Mouse (Mus musculus) limb, embryonic 15.5 days (tissue): ENCODE results near the gene Cd19. TPM values are rescaled to one million over a fixed set of nuclear protein-coding genes. Genes with fewer than 3 reads are reported as not detected.

Source experiments
- ATAC-seq: fragments of 200-750 bp; cut with Nextera tagmentation; 2 replicates; pipeline ENCODE4 v1.8.0; 2017; ENCODE audit warnings: low read depth, moderate TSS enrichment; ENCODE audit not compliant: insufficient number of reproducible peaks, low FRiP score, low TSS enrichment
- H3K27ac ChIP-seq: fragments of 300-500 bp; sonication (generic); 2 replicates; pipeline ENCODE4 v1.5.1; 2015; ENCODE audit warnings: moderate library complexity, mild to moderate bottlenecking, inconsistent platforms
- H3K27me3 ChIP-seq: fragments of 300-500 bp; sonication (generic); 2 replicates; pipeline ENCODE4 v1.6.1; 2015; ENCODE audit warnings: inconsistent platforms
- H3K36me3 ChIP-seq: fragments of 300-500 bp; sonication (generic); 2 replicates; pipeline ENCODE4 v1.6.1; 2015; ENCODE audit warnings: inconsistent platforms
- H3K4me1 ChIP-seq: fragments of 300-500 bp; sonication (generic); 2 replicates; pipeline ENCODE4 v1.6.1; 2015; ENCODE audit warnings: inconsistent platforms
- H3K4me2 ChIP-seq: fragments of 300-500 bp; sonication (generic); 2 replicates; pipeline ENCODE4 v1.6.1; 2015; ENCODE audit warnings: mild to moderate bottlenecking, inconsistent platforms
- H3K4me3 ChIP-seq: fragments of 300-500 bp; sonication (generic); 2 replicates; pipeline ENCODE4 v1.5.1; 2015; ENCODE audit warnings: mild to moderate bottlenecking, inconsistent platforms
- H3K9ac ChIP-seq: fragments of 300-500 bp; sonication (generic); 2 replicates; pipeline ENCODE4 v1.6.1; 2015; ENCODE audit warnings: inconsistent platforms
- H3K9me3 ChIP-seq: fragments of 300-500 bp; sonication (generic); 2 replicates; pipeline ENCODE4 v1.6.1; 2016; ENCODE audit warnings: inconsistent platforms
- WGBS: fragments of 180-500 bp; shearing (Covaris S2); methylation state at CpG from one replicate; pipeline ENCODE4 v1.1.7; 2015; 5-methylcytosine and 5-hydroxymethylcytosine counted together
- microRNA-seq: library from miRNA; unstranded; fragments of <30 nt; microRNA quantifications from one replicate; pipeline ENCODE4, GENCODE M21; 2016
- polyA plus RNA-seq: library from polyadenylated mRNA; unstranded; fragments of >200 nt; fragmentation: Nextera tagmentation; extraction: Ambion mirVana; gene quantifications from 2 replicates; pipeline ENCODE4 v1.2.1, GENCODE M21; 2015

Gene Cd19
- polyA plus RNA-seq, 1 experiment from 2014 or later: 0.13 TPM

DNA sequence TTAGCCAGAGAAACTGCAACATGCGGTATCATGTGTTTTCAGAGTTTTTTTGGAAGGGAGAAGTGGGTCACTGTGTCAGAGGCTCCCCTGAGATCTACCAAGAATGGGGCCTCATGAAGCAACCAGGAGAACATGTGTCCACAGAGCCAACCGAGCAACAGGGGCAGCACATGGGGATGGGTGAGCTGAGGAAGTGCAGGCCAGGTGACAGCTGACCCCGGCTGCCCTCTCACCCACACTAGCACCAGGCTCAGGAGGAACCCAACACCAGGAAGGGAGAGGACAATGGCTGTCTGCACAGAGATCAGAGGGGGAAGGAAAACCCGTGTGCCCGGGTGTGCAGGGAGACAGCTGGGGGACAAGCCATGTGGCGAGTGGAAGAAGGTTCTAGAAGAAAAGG is 40.2 kb downstream of the Cd19 start:
- peaks cover 54% of the 10 kb centered on the region for H3K36me3 ChIP-seq
- H3K27ac ChIP-seq: no peak overlapping the region
- no peaks in the 10 kb centered on the region for H3K27me3 ChIP-seq
- peaks cover 13% of the 10 kb centered on the region for H3K4me1 ChIP-seq
- H3K4me3 ChIP-seq: no peak overlapping the region
- ATAC-seq: no peak
- H3K9me3 ChIP-seq: no peaks in the 10 kb centered on the region
- no peak overlapping the region for H3K9ac ChIP-seq
- whole genome bisulfite sequencing: 79% methylated on average over 6 of the region's 6 CpGs
- H3K4me2 ChIP-seq: no peak overlapping the region

GRCm38 (mm10) chr7:126373007-126373406 is 41.7 kb downstream of the Cd19 start:
- WGBS: 88% methylated on average over 9 of the region's 9 CpGs
- no peak for ATAC-seq
- H3K4me3 ChIP-seq: no peak overlapping the region
- H3K4me2 ChIP-seq: no peak overlapping the region
- H3K9ac ChIP-seq: no peak overlapping the region
- H3K27ac ChIP-seq: no peak overlapping the region
- no peaks in the 10 kb centered on the region for H3K9me3 ChIP-seq
- H3K27me3 ChIP-seq: no peaks in the 10 kb centered on the region
- peaks cover 13% of the 10 kb centered on the region for H3K4me1 ChIP-seq
- peaks cover 65% of the 10 kb centered on the region for H3K36me3 ChIP-seq

DNA sequence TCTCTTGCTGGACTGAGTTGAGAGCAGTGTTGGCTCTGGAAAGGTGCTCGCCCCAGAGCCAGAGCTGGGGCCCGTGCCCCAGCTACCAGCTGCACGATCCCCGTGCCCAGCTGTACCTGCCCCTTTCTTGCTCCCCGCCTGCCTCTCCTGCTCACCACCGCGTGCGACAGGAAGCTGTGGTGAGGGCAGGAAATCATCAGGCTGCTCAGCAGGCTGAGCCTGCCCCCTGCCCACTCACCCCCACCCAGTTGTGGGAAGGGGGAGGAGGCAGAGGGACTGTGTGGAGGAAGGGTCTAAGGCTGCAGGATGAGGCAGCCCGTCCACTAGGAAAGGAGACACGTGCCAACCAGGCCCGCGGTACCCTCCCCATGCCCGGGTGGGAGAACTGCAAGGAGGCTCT is 45.3 kb downstream of the Cd19 start, which contains the start of gene Lat:
TSS of gene Lat (minus strand) at position 178 of the 400 bp plus-strand sequence.
- Histone ChIP-seq H3K4me3 (no peak within 1 kb of the TSS), H3K4me1 (no peaks in the 10 kb centered on the region), H3K36me3 (peaks cover 72% of the 10 kb centered on the region), H3K4me2 (no peak within 1 kb of the TSS), H3K27me3 (no peaks in the 10 kb centered on the region), H3K9me3 (no peaks in the 10 kb centered on the region), H3K27ac (no peak within 1 kb of the TSS), H3K9ac (no peak within 1 kb of the TSS)
- ATAC-seq: no peak
- WGBS: 73% methylated on average over 12 of the region's 13 CpGs

DNA sequence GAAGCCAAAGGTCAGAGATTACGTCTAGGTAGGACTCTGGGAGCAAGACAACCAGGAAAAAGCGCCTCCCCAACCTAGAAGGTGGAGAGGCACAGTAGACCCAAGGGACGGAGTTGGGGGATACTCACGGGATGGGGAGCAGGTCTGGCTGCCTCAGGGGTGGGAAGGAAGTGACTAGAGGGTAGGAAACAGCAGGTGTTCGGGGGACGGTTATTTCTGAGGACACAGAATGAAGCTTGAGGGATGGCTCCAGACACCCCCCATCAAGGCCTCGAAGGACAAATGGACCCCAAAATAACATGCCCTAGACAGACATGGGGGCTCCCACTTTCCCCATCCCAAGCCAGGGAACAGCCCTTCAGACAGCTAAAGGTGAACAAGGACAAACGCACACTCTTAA is 46.3 kb downstream of the Cd19 start:
- Histone ChIP-seq H3K9ac (no peak overlapping the region), H3K4me1 (no peaks in the 10 kb centered on the region), H3K4me3 (no peak overlapping the region), H3K4me2 (no peak overlapping the region), H3K27ac (no peak overlapping the region), H3K27me3 (no peaks in the 10 kb centered on the region), H3K36me3 (peaks cover 62% of the 10 kb centered on the region), H3K9me3 (no peaks in the 10 kb centered on the region)
- 78% methylated on average over 8 of the region's 8 CpGs for WGBS
- no peak for ATAC-seq

DNA sequence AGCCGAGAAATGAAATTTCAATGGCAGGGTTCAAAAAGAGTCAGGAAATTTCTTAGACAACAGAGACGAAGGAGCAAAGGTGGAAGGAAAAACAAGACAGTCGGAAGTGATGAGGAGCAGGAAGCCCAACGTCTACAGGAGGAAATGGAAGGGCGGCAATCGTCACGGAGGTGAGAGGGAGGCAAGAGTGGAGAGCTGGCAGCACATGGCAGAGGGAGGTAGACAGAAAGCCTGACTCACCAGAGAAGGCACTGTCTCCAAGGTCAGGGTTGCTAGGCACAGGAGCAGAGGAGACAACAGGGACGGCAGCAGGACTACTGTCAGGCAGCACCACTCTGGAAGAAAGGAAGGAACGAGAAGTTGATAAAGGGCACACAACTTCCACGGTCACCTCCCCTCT is 47.1 kb downstream of the Cd19 start:
- no peak overlapping the region for H3K4me3 ChIP-seq
- no peak overlapping the region for H3K27ac ChIP-seq
- no peak overlapping the region for H3K4me2 ChIP-seq
- WGBS: 84% methylated on average over 10 of the region's 10 CpGs
- no peaks in the 10 kb centered on the region for H3K4me1 ChIP-seq
- peaks cover 55% of the 10 kb centered on the region for H3K36me3 ChIP-seq
- H3K9me3 ChIP-seq: no peaks in the 10 kb centered on the region
- no peak overlapping the region for H3K9ac ChIP-seq
- no peaks in the 10 kb centered on the region for H3K27me3 ChIP-seq
- ATAC-seq: no peak

DNA sequence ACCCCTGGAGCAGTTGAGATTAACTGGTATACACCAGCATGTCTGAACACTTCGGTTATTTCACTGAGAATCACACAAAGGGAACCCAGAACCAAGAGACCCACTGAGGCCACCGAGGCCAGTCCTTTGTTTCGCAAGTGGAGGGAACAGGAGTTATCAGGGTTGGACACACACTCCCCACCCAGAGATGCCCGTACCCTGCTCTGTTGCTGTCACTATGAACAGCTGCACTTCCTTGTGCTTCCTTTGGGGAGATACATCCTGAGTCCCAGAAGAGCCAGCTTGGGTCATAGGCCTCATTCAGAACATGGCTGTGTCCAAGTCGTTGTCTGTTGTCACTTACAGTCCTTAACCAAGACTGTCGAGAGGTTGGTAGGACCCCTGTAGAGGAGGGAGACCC is 51.7 kb downstream of the Cd19 start:
- ATAC-seq: no peak
- Histone ChIP-seq H3K9ac (no peak overlapping the region), H3K36me3 (peaks cover 13% of the 10 kb centered on the region), H3K27me3 (no peaks in the 10 kb centered on the region), H3K4me2 (no peak overlapping the region), H3K4me3 (no peak overlapping the region), H3K4me1 (no peaks in the 10 kb centered on the region), H3K27ac (no peak overlapping the region), H3K9me3 (no peaks in the 10 kb centered on the region)
- WGBS: 81% methylated on average over 6 of the region's 6 CpGs

DNA sequence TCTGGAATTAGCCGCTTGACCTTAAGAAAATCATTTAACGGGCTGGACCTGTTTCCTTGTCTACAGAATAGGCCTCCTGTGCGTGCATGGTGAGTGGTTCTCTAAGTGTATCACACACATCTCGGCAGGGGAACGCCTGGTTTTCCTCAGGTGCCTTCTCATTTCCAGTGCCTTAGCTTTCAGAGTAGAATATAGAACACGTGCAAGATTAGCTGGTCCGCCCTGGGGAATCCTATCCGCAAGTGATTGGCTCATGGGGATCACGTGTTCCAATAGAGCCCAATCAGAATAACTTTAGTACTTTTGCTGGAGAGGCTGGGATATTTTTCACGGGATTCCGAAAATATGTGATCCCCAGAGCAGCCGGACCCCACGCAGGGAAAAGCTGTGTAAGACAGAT is 55.6 kb downstream of the Cd19 start:
- no peak for ATAC-seq
- H3K27ac ChIP-seq: no peak overlapping the region
- no peak overlapping the region for H3K4me2 ChIP-seq
- 59% methylated on average over 13 of the region's 13 CpGs for WGBS
- H3K4me1 ChIP-seq: no peaks in the 10 kb centered on the region
- H3K27me3 ChIP-seq: no peaks in the 10 kb centered on the region
- H3K9ac ChIP-seq: no peak overlapping the region
- H3K9me3 ChIP-seq: no peaks in the 10 kb centered on the region
- H3K36me3 ChIP-seq: no peaks in the 10 kb centered on the region
- H3K4me3 ChIP-seq: no peak overlapping the region

Small RNAs within 50 kb of the gene (microRNA-seq; reads per million reads assigned to microRNA genes)
- gene Mir7058: not detected

Other genes with a start within 250 kb of the Cd19 start
- 34.3 and 43.7 TPM in 2 replicates for gene Xpo6, start 214.4 kb downstream of the Cd19 start, polyA plus RNA-seq
- gene Sbk1, start 142.3 kb downstream of the Cd19 start, polyA plus RNA-seq: 23.0 and 29.0 TPM in 2 replicates
- gene Lat, start 45.3 kb downstream of the Cd19 start, polyA plus RNA-seq: 1.8 and 3.4 TPM in 2 replicates
- 55.2 and 57.9 TPM in 2 replicates for gene Spns1, start 37.4 kb downstream of the Cd19 start, polyA plus RNA-seq
- gene Nfatc2ip, start 18.2 kb downstream of the Cd19 start, polyA plus RNA-seq: 2.0 and 2.2 TPM in 2 replicates
- gene Rabep2, start 13.9 kb upstream of the Cd19 start, polyA plus RNA-seq: 39.3 and 39.4 TPM in 2 replicates
- 82.8 and 290 TPM in 2 replicates for gene Atp2a1, start 48.2 kb upstream of the Cd19 start, polyA plus RNA-seq
- gene Sh2b1, start 60.5 kb upstream of the Cd19 start, polyA plus RNA-seq: 51.9 and 53.7 TPM in 2 replicates
- gene Tufm, start 72.5 kb upstream of the Cd19 start, polyA plus RNA-seq: 120 and 130 TPM in 2 replicates
- gene Atxn2l, start 88.5 kb upstream of the Cd19 start, polyA plus RNA-seq: 41.9 and 47.0 TPM in 2 replicates
- 173 and 191 TPM in 2 replicates for gene Eif3c, start 151.5 kb upstream of the Cd19 start, polyA plus RNA-seq
- gene Apobr, start 170.1 kb upstream of the Cd19 start, polyA plus RNA-seq: 0.79 and 1.9 TPM in 2 replicates
- gene Cln3, start 170.9 kb upstream of the Cd19 start, polyA plus RNA-seq: 32.7 and 37.7 TPM in 2 replicates
- gene Il27, start 180.1 kb upstream of the Cd19 start, polyA plus RNA-seq: not detected in 2 replicates
- 29.8 and 41.9 TPM in 2 replicates for gene Nupr1, start 216.0 kb upstream of the Cd19 start, polyA plus RNA-seq
- 43.4 and 43.9 TPM in 2 replicates for gene Sgf29, start 234.4 kb upstream of the Cd19 start, polyA plus RNA-seq